Mouse (Mus musculus): ENCODE results near the gene St6galnac3. TPM values are rescaled to one million over a fixed set of nuclear protein-coding genes. Genes with fewer than 3 reads are reported as not detected.

The St6galnac3 gene
- polyA plus RNA-seq, 1 experiment from 2014 or later: 34.1 TPM

GRCm38 (mm10) chr3:153248029-153248428 is 476.9 kb downstream of the St6galnac3 start:
- no peak overlapping the region for H3K4me2 ChIP-seq
- no peak overlapping the region for H3K4me3 ChIP-seq (ENCODE audit: low read depth, low read length)
- H3K4me1 ChIP-seq (ENCODE audit: insufficient read depth): no peaks in the 10 kb centered on the region
- 37% methylated on average over 4 of the region's 4 CpGs for WGBS
- ATAC-seq (ENCODE audit: insufficient read depth): no peak
- H3K27ac ChIP-seq (ENCODE audit: low read depth): no peak overlapping the region
- H3K36me3 ChIP-seq (ENCODE audit: insufficient read depth): no peaks in the 10 kb centered on the region
- no peak overlapping the region for H3K9ac ChIP-seq
- peak; percentile 42 for TF ChIP-seq CTCF (IDR thresholded peaks at IDR 0.05; ENCODE audit: low read depth)
- no peaks in the 10 kb centered on the region for H3K27me3 ChIP-seq (ENCODE audit: insufficient read depth, low read length)
- no peaks in the 10 kb centered on the region for H3K9me3 ChIP-seq (ENCODE audit: low read depth, low read length)
- peak; percentile 30 for DNase-seq

GRCm38 (mm10) chr3:153242524-153242923 is 482.4 kb downstream of the St6galnac3 start:
- H3K9ac ChIP-seq: no peak overlapping the region
- ATAC-seq (ENCODE audit: insufficient read depth) (no peak), DNase-seq (no peak)
- no peak overlapping the region for H3K4me2 ChIP-seq
- 40% methylated on average over 5 of the region's 5 CpGs for WGBS
- no peaks in the 10 kb centered on the region for H3K9me3 ChIP-seq (ENCODE audit: low read depth, low read length)
- H3K4me3 ChIP-seq (ENCODE audit: low read depth, low read length): no peak overlapping the region
- H3K27ac ChIP-seq (ENCODE audit: low read depth): no peak overlapping the region
- no peaks in the 10 kb centered on the region for H3K27me3 ChIP-seq (ENCODE audit: insufficient read depth, low read length)
- no peaks in the 10 kb centered on the region; the same call in 1 of the 2 replicates for H3K4me1 ChIP-seq (ENCODE audit: insufficient read depth)
- H3K36me3 ChIP-seq (ENCODE audit: insufficient read depth): no peaks in the 10 kb centered on the region
- no peak for TF ChIP-seq CTCF (IDR thresholded peaks at IDR 0.05; ENCODE audit: low read depth)

GRCm38 (mm10) chr3:153241134-153241533 is 483.8 kb downstream of the St6galnac3 start:
- Histone ChIP-seq H3K9ac (no peak overlapping the region), H3K4me3 (ENCODE audit: low read depth, low read length) (no peak overlapping the region), H3K9me3 (ENCODE audit: low read depth, low read length) (no peaks in the 10 kb centered on the region), H3K4me1 (ENCODE audit: insufficient read depth) (no peaks in the 10 kb centered on the region; the same call in 1 of the 2 replicates), H3K4me2 (no peak overlapping the region), H3K27ac (ENCODE audit: low read depth) (no peak overlapping the region), H3K27me3 (ENCODE audit: insufficient read depth, low read length) (no peaks in the 10 kb centered on the region), H3K36me3 (ENCODE audit: insufficient read depth) (no peaks in the 10 kb centered on the region)
- TF ChIP-seq CTCF (IDR thresholded peaks at IDR 0.05; ENCODE audit: low read depth): no peak
- DNase-seq (peak; percentile 39), ATAC-seq (ENCODE audit: insufficient read depth) (no peak)
- WGBS: 49% methylated on average over 4 of the region's 4 CpGs

GRCm38 (mm10) chr3:153240366-153240765 is 484.6 kb downstream of the St6galnac3 start:
- H3K27ac ChIP-seq (ENCODE audit: low read depth): no peak overlapping the region
- no peaks in the 10 kb centered on the region for H3K9me3 ChIP-seq (ENCODE audit: low read depth, low read length)
- H3K4me1 ChIP-seq (ENCODE audit: insufficient read depth): no peaks in the 10 kb centered on the region; the same call in 1 of the 2 replicates
- H3K27me3 ChIP-seq (ENCODE audit: insufficient read depth, low read length): no peaks in the 10 kb centered on the region
- ATAC-seq (ENCODE audit: insufficient read depth): peak; percentile 47
- WGBS: 13% methylated on average over 4 of the region's 4 CpGs
- no peaks in the 10 kb centered on the region for H3K36me3 ChIP-seq (ENCODE audit: insufficient read depth)
- no peak for TF ChIP-seq CTCF (IDR thresholded peaks at IDR 0.05; ENCODE audit: low read depth)
- peak; percentile 66 for DNase-seq
- no peak overlapping the region for H3K4me2 ChIP-seq
- H3K4me3 ChIP-seq (ENCODE audit: low read depth, low read length): no peak overlapping the region
- H3K9ac ChIP-seq: no peak overlapping the region

- 76% methylated on average over 10 of the region's 10 CpGs for WGBS
- no peak overlapping the region for H3K4me3 ChIP-seq (ENCODE audit: low read depth, low read length)
- no peaks in the 10 kb centered on the region for H3K9me3 ChIP-seq (ENCODE audit: low read depth, low read length)
- no peak overlapping the region for H3K9ac ChIP-seq
- TF ChIP-seq CTCF (IDR thresholded peaks at IDR 0.05; ENCODE audit: low read depth): no peak
- no peak for ATAC-seq (ENCODE audit: insufficient read depth)
- H3K4me2 ChIP-seq: no peak overlapping the region
- H3K36me3 ChIP-seq (ENCODE audit: insufficient read depth): no peaks in the 10 kb centered on the region
- H3K27me3 ChIP-seq (ENCODE audit: insufficient read depth, low read length): no peaks in the 10 kb centered on the region
- DNase-seq: peak; percentile 23
- H3K27ac ChIP-seq (ENCODE audit: low read depth): no peak overlapping the region
- H3K4me1 ChIP-seq (ENCODE audit: insufficient read depth): no peaks in the 10 kb centered on the region; the same call in 1 of the 2 replicates
Observed at GRCm38 (mm10) chr3:153238381-153238780, 486.6 kb downstream of the St6galnac3 start.

- Histone ChIP-seq H3K9ac (no peak overlapping the region), H3K36me3 (ENCODE audit: insufficient read depth) (no peaks in the 10 kb centered on the region), H3K4me2 (no peak overlapping the region), H3K9me3 (ENCODE audit: low read depth, low read length) (no peaks in the 10 kb centered on the region), H3K4me3 (ENCODE audit: low read depth, low read length) (no peak overlapping the region), H3K4me1 (ENCODE audit: insufficient read depth) (no peaks in the 10 kb centered on the region; the same call in 1 of the 2 replicates), H3K27ac (ENCODE audit: low read depth) (no peak overlapping the region), H3K27me3 (ENCODE audit: insufficient read depth, low read length) (no peaks in the 10 kb centered on the region)
- no peak for TF ChIP-seq CTCF (IDR thresholded peaks at IDR 0.05; ENCODE audit: low read depth)
- WGBS: 86% methylated on average over 9 of the region's 9 CpGs
- no peak for DNase-seq
- no peak for ATAC-seq (ENCODE audit: insufficient read depth)
Observed at GRCm38 (mm10) chr3:153236262-153236661, 488.7 kb downstream of the St6galnac3 start.

- ATAC-seq (ENCODE audit: insufficient read depth): no peak
- WGBS: 62% methylated on average over 10 of the region's 10 CpGs
- no peak overlapping the region for H3K27ac ChIP-seq (ENCODE audit: low read depth)
Observed at GRCm38 (mm10) chr3:153222611-153223402, 502.2 kb downstream of the St6galnac3 start.

More at GRCm38 (mm10) chr3:153222611-153223402, 502.2 kb downstream of the St6galnac3 start:
- no peak for DNase-seq
- no peaks in the 10 kb centered on the region for H3K4me1 ChIP-seq (ENCODE audit: insufficient read depth)
- no peak overlapping the region for H3K4me3 ChIP-seq (ENCODE audit: low read depth, low read length)
- H3K9me3 ChIP-seq (ENCODE audit: low read depth, low read length): no peaks in the 10 kb centered on the region
- no peak overlapping the region for H3K9ac ChIP-seq
- H3K27me3 ChIP-seq (ENCODE audit: insufficient read depth, low read length): no peaks in the 10 kb centered on the region
- no peak for TF ChIP-seq CTCF (IDR thresholded peaks at IDR 0.05; ENCODE audit: low read depth)
- no peak overlapping the region for H3K4me2 ChIP-seq
- no peaks in the 10 kb centered on the region for H3K36me3 ChIP-seq (ENCODE audit: insufficient read depth)
